Mouse (Mus musculus) CH12.LX (cell line): ENCODE results near the gene Casz1. TPM values are rescaled to one million over a fixed set of nuclear protein-coding genes. Genes with fewer than 3 reads are reported as not detected.

ENCODE experiments used
- DNase-seq: peaks from one replicate; pipeline ENCODE4 v3.0.0-alpha.2; 2013; ENCODE audit errors: extremely low read depth
- H3K27ac ChIP-seq: 2 replicates; pipeline ENCODE4 v1.5.1; 2012; ENCODE audit warnings: low read depth, mild to moderate bottlenecking, control low read depth, moderate library complexity; ENCODE audit not compliant: insufficient read depth
- H3K27me3 ChIP-seq: replicated peaks from 2 replicates; pipeline ENCODE3; 2012; ENCODE audit warnings: inconsistent platforms
- H3K36me3 ChIP-seq, 2 experiments: replicated peaks in 1 of 2; 2 replicates each; pipeline versions ENCODE3 to v1.6.1; 2012; ENCODE audit warnings: inconsistent platforms in 1 of 2, low read length in 1 of 2, mild to moderate bottlenecking in 1 of 2, mixed read lengths in 1 of 2, moderate library complexity in 1 of 2; ENCODE audit not compliant: control insufficient read depth in 1 of 2, insufficient read depth in 1 of 2
- H3K4me1 ChIP-seq, 2 experiments: 2 replicates each; pipeline ENCODE4 v1.6.1; 2012; ENCODE audit warnings: inconsistent platforms in 1 of 2, moderate library complexity in 1 of 2; ENCODE audit not compliant: insufficient read depth in 2 of 2, control insufficient read depth in 1 of 2
- H3K4me2 ChIP-seq: 2 replicates; pipeline ENCODE4 v1.6.1; 2012; ENCODE audit warnings: low read depth, mild to moderate bottlenecking, control low read depth; ENCODE audit not compliant: poor library complexity, insufficient read depth, severe bottlenecking
- H3K4me3 ChIP-seq, 3 experiments: fragments of 150-350 bp in 1 of 3; sonication (generic) in 1 of 3; replicated peaks in 1 of 3; 2 replicates each; pipeline versions ENCODE3 to v1.5.1; 2011 to 2012; ENCODE audit warnings: low read depth in 2 of 3, low read length in 2 of 3, mild to moderate bottlenecking in 2 of 3, moderate library complexity in 2 of 3, control low read depth in 1 of 3, improper control_type of control experiment in 1 of 3, inconsistent platforms in 1 of 3, mixed read lengths in 1 of 3; ENCODE audit not compliant: poor library complexity in 1 of 3
- H3K79me2 ChIP-seq: replicated peaks from 2 replicates; pipeline ENCODE4 v1.6.1; 2012; ENCODE audit warnings: mild to moderate bottlenecking, moderate library complexity; ENCODE audit not compliant: control insufficient read depth, poor library complexity, insufficient read depth, severe bottlenecking; ENCODE audit errors: extremely low read depth
- H3K9ac ChIP-seq: 2 replicates; pipeline ENCODE4 v1.6.1; 2012; ENCODE audit warnings: low read depth, mild to moderate bottlenecking, control low read depth, moderate library complexity; ENCODE audit not compliant: insufficient read depth
- H3K9me3 ChIP-seq: replicated peaks from 2 replicates; pipeline ENCODE3; 2012; ENCODE audit warnings: low read length, inconsistent platforms, mixed read lengths
- EP300 ChIP-seq: IDR thresholded peaks from 2 replicates; pipeline ENCODE4 v1.6.1; 2011; ENCODE audit warnings: low read length, improper control_type of control experiment
- ETS1 ChIP-seq: conservative IDR thresholded peaks from 2 replicates; pipeline ENCODE4 v1.6.1; 2012; ENCODE audit warnings: low read depth, mild to moderate bottlenecking, inconsistent platforms, low read length, improper control_type of control experiment, moderate library complexity
- GABPA ChIP-seq: IDR thresholded peaks from 2 replicates; pipeline ENCODE4 v1.6.1; 2012; ENCODE audit warnings: low read depth, low read length, improper control_type of control experiment, inconsistent platforms; ENCODE audit not compliant: insufficient replicate concordance
- IRF4 ChIP-seq: IDR thresholded peaks from 2 replicates; pipeline ENCODE4 v1.6.1; 2014; ENCODE audit warnings: low read depth, mild to moderate bottlenecking, inconsistent platforms, low read length, improper control_type of control experiment
- KAT2A ChIP-seq: IDR thresholded peaks from 2 replicates; pipeline ENCODE4 v1.6.1; 2012; ENCODE audit warnings: low read length, improper control_type of control experiment, inconsistent platforms; ENCODE audit not compliant: insufficient replicate concordance
- MAFK ChIP-seq: IDR thresholded peaks from 2 replicates; pipeline ENCODE4 v1.6.1; 2011; ENCODE audit warnings: low read length, improper control_type of control experiment; ENCODE audit not compliant: insufficient replicate concordance
- MXI1 ChIP-seq: IDR thresholded peaks from 2 replicates; pipeline ENCODE4 v1.6.1; 2011; ENCODE audit warnings: mild to moderate bottlenecking, low read depth, low read length, improper control_type of control experiment
- MYC ChIP-seq: IDR thresholded peaks from 2 replicates; pipeline ENCODE4 v1.6.1; 2011; ENCODE audit warnings: low read depth, mild to moderate bottlenecking, improper control_type of control experiment, low read length
- NRF1 ChIP-seq: IDR thresholded peaks from 2 replicates; pipeline ENCODE4 v1.6.1; 2014; ENCODE audit warnings: low read depth, mild to moderate bottlenecking, inconsistent platforms, low read length, improper control_type of control experiment, moderate library complexity
- PAX5 ChIP-seq: IDR thresholded peaks from 2 replicates; pipeline ENCODE4 v1.6.1; 2012; ENCODE audit warnings: low read length, inconsistent platforms, mixed read lengths
- POLR2A ChIP-seq: IDR thresholded peaks from 2 replicates; pipeline ENCODE4 v1.6.1; 2011; ENCODE audit warnings: low read depth, mild to moderate bottlenecking, improper control_type of control experiment, low read length
- POLR2AphosphoS2 ChIP-seq: IDR thresholded peaks from 2 replicates; pipeline ENCODE4 v1.6.1; 2011; ENCODE audit warnings: low read depth, low read length, improper control_type of control experiment
- RAD21 ChIP-seq: IDR thresholded peaks from 2 replicates; pipeline ENCODE4 v1.6.1; 2011; ENCODE audit warnings: low read depth, mild to moderate bottlenecking, low read length, improper control_type of control experiment, moderate library complexity
- TBP ChIP-seq: conservative IDR thresholded peaks from 2 replicates; pipeline ENCODE4 v1.6.1; 2011; ENCODE audit warnings: low read depth, low read length, improper control_type of control experiment
- ZC3H11A ChIP-seq: IDR thresholded peaks from 2 replicates; pipeline ENCODE4 v1.6.1; 2012; ENCODE audit warnings: low read depth, mild to moderate bottlenecking, inconsistent platforms, low read length, improper control_type of control experiment
- ZKSCAN1 ChIP-seq: IDR thresholded peaks from 2 replicates; pipeline ENCODE4 v1.6.1; 2012; ENCODE audit warnings: low read depth, inconsistent platforms, low read length, improper control_type of control experiment, borderline replicate concordance
- ZMIZ1 ChIP-seq: IDR thresholded peaks from 2 replicates; pipeline ENCODE4 v1.6.1; 2012; ENCODE audit warnings: low read depth, mild to moderate bottlenecking, inconsistent platforms, low read length, improper control_type of control experiment
- dilution Hi-C: fragments of 300-500 bp; cut with MboI; formaldehyde crosslinking; loops from 2 replicates; pipeline ENCODE4 v1.14.3; 2020; ENCODE audit warnings: low sequenced_read_pairs; ENCODE audit not compliant: extremely low pct_unique_long_range_greater_than_20kb, extremely low pct_ligation_motif_present
- in situ Hi-C: fragments of 300-500 bp; cut with MboI; formaldehyde crosslinking; loops from 3 replicates; pipeline ENCODE4 v1.14.3; 2019; ENCODE audit warnings: low sequenced_read_pairs, low pct_ligation_motif_present, low pct_unique_long_range_greater_than_20kb, mixed read lengths
- polyA plus RNA-seq: library from polyadenylated mRNA; unstranded; fragments of >175 nt; gene quantifications from 2 replicates; pipeline ENCODE4 v1.2.1, GENCODE M21; 2012; ENCODE audit warnings: low read depth; ENCODE audit not compliant: insufficient read length
- total RNA-seq, 2 experiments: library from RNA; depleted of rRNA; stranded (reverse); fragments of 300-350 nt in 1 of 2; fragments of >200 nt in 1 of 2; gene quantifications; 2 replicates each; pipeline ENCODE4 v1.2.3; 2012 to 2014

The Casz1 gene
- total and polyA plus RNA-seq, 3 experiments: 0.12 to 0.36 (median 0.17) TPM

DNA sequence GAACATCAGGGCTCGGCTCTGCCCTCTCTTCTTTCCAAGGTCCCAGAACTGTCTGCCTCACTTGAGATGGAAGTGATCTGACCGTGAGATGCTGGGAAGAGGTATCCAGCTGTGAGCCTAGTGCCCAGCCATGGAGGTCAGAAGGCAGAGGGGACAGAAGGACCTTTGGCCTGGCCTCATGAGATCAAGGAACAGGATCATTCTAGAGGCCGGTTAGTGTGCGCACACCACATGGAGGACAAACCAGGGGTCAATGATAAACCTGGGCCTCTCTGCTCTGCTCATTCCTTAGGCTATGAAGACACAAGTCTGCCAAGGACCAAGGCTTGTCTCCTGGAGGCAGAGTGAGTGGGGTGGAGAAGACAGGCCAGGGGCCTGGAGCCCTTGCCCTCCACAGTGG is 166.5 kb downstream of the Casz1 start:
- Histone ChIP-seq H3K27me3 (no peaks in the 10 kb centered on the region), H3K4me2 (no peak overlapping the region), H3K36me3 (peaks cover 18 to 90% of the 10 kb centered on the region in 2 experiments), H3K4me1 (peaks cover 4 to 40% of the 10 kb centered on the region in 2 experiments), H3K4me3 (no peak overlapping the region), H3K9me3 (no peaks in the 10 kb centered on the region), H3K79me2 (no peaks in the 10 kb centered on the region), H3K9ac (no peak overlapping the region), H3K27ac (no peak overlapping the region)
- TF ChIP-seq ETS1 (no peak), ZKSCAN1 (no peak), RAD21 (no peak), MYC (no peak), MAFK (no peak), KAT2A (no peak), GABPA (no peak), ZMIZ1 (no peak), POLR2AphosphoS2 (no peak), IRF4 (no peak), POLR2A (no peak), ZC3H11A (no peak), EP300 (no peak)
- dilution Hi-C loops (no loop called here), in situ Hi-C loops (no loop called here)
- DNase-seq: no peak

DNA sequence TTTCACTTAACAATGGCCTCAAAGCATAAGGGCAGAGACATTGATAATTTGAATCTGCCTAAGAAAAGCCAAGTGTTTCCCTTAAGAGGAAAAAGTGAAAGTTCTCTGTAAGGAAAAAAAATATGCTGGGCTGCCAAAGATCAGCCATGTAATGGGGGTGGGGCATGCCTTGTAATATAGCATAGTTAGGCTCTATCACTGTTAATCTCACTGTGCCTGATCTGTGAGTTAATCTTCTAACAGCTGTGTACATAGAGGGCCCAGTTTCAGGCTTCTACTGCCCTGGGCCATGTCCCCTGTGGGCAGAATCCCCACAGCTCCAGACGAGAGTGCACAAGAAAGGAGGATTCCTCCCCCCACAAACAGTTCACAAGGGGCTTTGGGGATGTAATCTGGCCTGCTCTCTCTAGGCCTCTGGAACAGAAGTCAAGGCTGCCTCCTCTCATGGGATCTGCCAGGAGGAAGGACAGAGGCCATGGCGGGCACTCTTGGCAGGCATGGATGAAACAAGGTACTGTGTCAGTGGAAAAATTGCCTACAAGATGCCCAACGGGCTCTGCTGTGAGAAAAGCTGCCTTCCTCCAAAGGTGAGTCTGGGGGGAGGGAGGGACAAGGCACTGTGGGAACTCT is 167.5 kb downstream of the Casz1 start:
- Histone ChIP-seq H3K4me3 (no peak overlapping the region), H3K79me2 (no peaks in the 10 kb centered on the region), H3K36me3 (peaks cover 8 to 89% of the 10 kb centered on the region in 2 experiments), H3K4me1 (peaks cover 4 to 40% of the 10 kb centered on the region in 2 experiments), H3K9me3 (no peaks in the 10 kb centered on the region), H3K27ac (no peak overlapping the region), H3K9ac (no peak overlapping the region), H3K4me2 (no peak overlapping the region), H3K27me3 (no peaks in the 10 kb centered on the region)
- TF ChIP-seq TBP: no peak
- TF ChIP-seq RAD21: no peak
- no peak for TF ChIP-seq PAX5
- TF ChIP-seq NRF1: no peak
- TF ChIP-seq MXI1: no peak
- no peak for DNase-seq
- dilution Hi-C loops (no loop called here), in situ Hi-C loops (no loop called here)
